Mouse (Mus musculus) liver, embryonic 15.5 days (tissue): ENCODE measurements around the gene Fgf10. TPM values are rescaled to one million over a fixed set of nuclear protein-coding genes. Genes with fewer than 3 reads are reported as not detected.

ENCODE experiments used
- ATAC-seq: fragments of 200-750 bp; cut with Nextera tagmentation; 2 replicates; pipeline ENCODE4 v1.8.0; 2017; ENCODE audit warnings: moderate number of reproducible peaks, mild to moderate bottlenecking, moderate library complexity; ENCODE audit not compliant: insufficient read depth
- H3K27ac ChIP-seq: fragments of 300-500 bp; sonication (generic); replicated peaks from 2 replicates; pipeline ENCODE4 v1.5.1; 2015; ENCODE audit warnings: mild to moderate bottlenecking, inconsistent platforms
- H3K27me3 ChIP-seq: fragments of 300-500 bp; sonication (generic); 2 replicates; pipeline ENCODE4 v1.6.1; 2015; ENCODE audit warnings: mild to moderate bottlenecking, inconsistent platforms
- H3K36me3 ChIP-seq: fragments of 300-500 bp; sonication (generic); replicated peaks from 2 replicates; pipeline ENCODE4 v1.6.1; 2015; ENCODE audit warnings: moderate library complexity, mild to moderate bottlenecking, inconsistent platforms
- H3K4me1 ChIP-seq: fragments of 300-500 bp; sonication (generic); replicated peaks from 2 replicates; pipeline ENCODE4 v1.6.1; 2015; ENCODE audit warnings: inconsistent platforms
- H3K4me2 ChIP-seq: fragments of 300-500 bp; sonication (generic); 2 replicates; pipeline ENCODE4 v1.6.1; 2015; ENCODE audit warnings: moderate library complexity, mild to moderate bottlenecking, inconsistent platforms
- H3K4me3 ChIP-seq: fragments of 300-500 bp; sonication (generic); replicated peaks from 2 replicates; pipeline ENCODE4 v1.5.1; 2015; ENCODE audit warnings: mild to moderate bottlenecking, inconsistent platforms
- H3K9ac ChIP-seq: fragments of 300-500 bp; sonication (generic); 2 replicates; pipeline ENCODE4 v1.6.1; 2015; ENCODE audit warnings: moderate library complexity, mild to moderate bottlenecking, inconsistent platforms
- H3K9me3 ChIP-seq: fragments of 300-500 bp; sonication (generic); replicated peaks from 2 replicates; pipeline ENCODE4 v1.6.1; 2016; ENCODE audit warnings: inconsistent platforms
- WGBS: fragments of 180-500 bp; shearing (Covaris S2); methylation state at CpG from one replicate; pipeline ENCODE4 v1.1.7; 2015; ENCODE audit warnings: mixed read lengths; ENCODE audit not compliant: insufficient replicate concordance; 5-methylcytosine and 5-hydroxymethylcytosine counted together
- polyA plus RNA-seq: library from polyadenylated mRNA; unstranded; fragments of >200 nt; fragmentation: Nextera tagmentation; extraction: Ambion mirVana; gene quantifications from 2 replicates; pipeline ENCODE4 v1.2.1, GENCODE M21; 2015

Gene Fgf10
- polyA plus RNA-seq, 1 experiment from 2014 or later, result 0.07 TPM

- Histone ChIP-seq H3K9me3 (no peaks in the 10 kb centered on the region), H3K4me2 (no peak overlapping the region), H3K4me1 (no peaks in the 10 kb centered on the region), H3K9ac (no peak overlapping the region), H3K27me3 (peaks cover 40% of the 10 kb centered on the region), H3K27ac (no peak overlapping the region), H3K4me3 (no peak overlapping the region), H3K36me3 (no peaks in the 10 kb centered on the region)
- no peak for ATAC-seq
- 45% methylated on average over 3 of the region's 3 CpGs for WGBS
These were observed 48.8 kb downstream of the Fgf10 start for GRCm38 (mm10) chr13:118718396-118718795.

DNA sequence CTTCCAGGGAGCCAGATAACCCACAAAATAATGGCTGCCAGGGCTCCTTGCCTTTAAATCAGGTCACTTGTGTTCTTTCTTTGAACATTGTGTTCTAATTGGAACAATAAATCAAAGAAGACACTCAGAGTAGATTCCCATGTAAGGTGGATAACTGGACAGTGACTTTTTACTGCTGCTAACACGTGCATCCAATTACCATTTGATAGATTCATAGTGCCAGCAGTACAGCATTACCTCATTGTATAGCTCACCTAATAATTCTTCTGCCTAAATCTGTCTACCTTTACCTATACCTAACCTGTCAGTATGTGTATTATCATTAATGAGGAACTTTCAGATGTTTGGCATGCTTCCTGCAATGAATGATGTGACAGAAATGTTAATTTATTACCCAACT is 52.1 kb downstream of the Fgf10 start:
- Histone ChIP-seq H3K4me1 (no peaks in the 10 kb centered on the region), H3K4me3 (no peak overlapping the region), H3K36me3 (no peaks in the 10 kb centered on the region), H3K4me2 (no peak overlapping the region), H3K27me3 (peaks cover 7% of the 10 kb centered on the region), H3K9me3 (no peaks in the 10 kb centered on the region), H3K27ac (no peak overlapping the region), H3K9ac (no peak overlapping the region)
- WGBS, result 36% methylated on average over 1 of the region's 1 CpGs
- ATAC-seq, result no peak

DNA sequence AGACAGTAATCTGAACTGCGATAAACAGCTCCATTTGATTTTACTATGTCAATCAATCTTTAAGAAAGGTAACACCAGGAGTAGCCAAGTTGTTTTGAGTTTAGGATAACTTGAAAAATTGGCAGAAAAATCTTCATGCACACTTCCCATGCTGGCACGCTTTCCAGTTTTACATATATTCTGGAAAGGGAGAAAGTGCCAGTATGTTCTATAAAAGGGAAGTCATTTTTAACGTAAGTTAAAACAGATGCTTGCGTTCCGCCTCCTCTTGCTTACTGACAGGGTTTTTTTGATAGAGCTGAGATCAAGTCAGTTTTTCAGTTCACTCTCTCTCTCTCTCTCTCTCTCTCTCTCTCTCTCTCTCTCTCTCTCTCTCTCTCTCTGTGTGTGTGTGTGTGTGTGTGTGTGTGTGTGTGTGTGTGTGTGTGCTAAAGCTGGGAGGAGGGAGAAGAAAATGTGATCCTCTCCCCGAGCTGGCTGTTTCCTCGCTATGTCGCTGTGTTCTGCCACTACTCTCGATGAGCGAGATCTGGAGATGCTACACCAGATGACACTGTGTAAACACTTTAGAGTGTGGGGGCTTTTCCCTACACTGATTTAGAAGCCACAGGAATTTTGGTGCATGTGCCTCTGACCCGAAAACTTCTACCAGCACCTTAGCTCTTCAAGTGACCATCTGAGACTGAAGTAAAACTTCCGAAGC is 62.4 kb downstream of the Fgf10 start:
- 55% methylated on average over 12 of the region's 12 CpGs for WGBS
- no peak for ATAC-seq
- Histone ChIP-seq H3K27me3 (no peaks in the 10 kb centered on the region), H3K36me3 (no peaks in the 10 kb centered on the region), H3K4me1 (no peaks in the 10 kb centered on the region), H3K4me2 (no peak overlapping the region), H3K27ac (no peak overlapping the region), H3K9me3 (no peaks in the 10 kb centered on the region), H3K9ac (no peak overlapping the region), H3K4me3 (no peak overlapping the region)

- Histone ChIP-seq H3K4me1 (no peaks in the 10 kb centered on the region), H3K9me3 (no peaks in the 10 kb centered on the region), H3K27ac (no peak overlapping the region), H3K4me3 (no peak overlapping the region), H3K27me3 (no peaks in the 10 kb centered on the region), H3K4me2 (no peak overlapping the region), H3K36me3 (no peaks in the 10 kb centered on the region), H3K9ac (no peak overlapping the region)
- 68% methylated on average over 2 of the region's 2 CpGs for WGBS
- ATAC-seq, result no peak
These were observed 70.3 kb downstream of the Fgf10 start for GRCm38 (mm10) chr13:118739854-118740411.

DNA sequence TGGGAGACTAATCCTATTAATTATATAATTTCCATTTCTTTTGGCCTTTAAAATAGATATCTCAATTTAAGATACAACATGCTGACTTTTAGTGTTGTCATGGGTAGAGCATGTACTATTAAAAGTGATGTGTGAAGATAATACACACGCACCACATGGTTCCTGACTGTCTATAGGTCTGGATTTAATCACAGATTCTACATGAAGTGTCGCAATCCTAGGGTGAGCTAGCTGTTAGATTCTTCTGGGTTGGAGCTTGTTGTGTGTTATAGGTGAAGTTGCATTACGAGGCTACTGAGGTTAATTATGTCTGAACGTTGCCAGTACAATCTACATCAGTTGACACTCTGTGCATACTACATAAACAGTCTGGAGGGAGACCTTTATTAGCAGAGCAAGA is 73.2 kb downstream of the Fgf10 start:
- WGBS, result 51% methylated on average over 4 of the region's 4 CpGs
- Histone ChIP-seq H3K4me1 (no peaks in the 10 kb centered on the region), H3K27me3 (no peaks in the 10 kb centered on the region), H3K9ac (no peak overlapping the region), H3K4me3 (no peak overlapping the region), H3K36me3 (no peaks in the 10 kb centered on the region), H3K4me2 (no peak overlapping the region), H3K9me3 (no peaks in the 10 kb centered on the region), H3K27ac (no peak overlapping the region)
- ATAC-seq, result no peak

GRCm38 (mm10) chr13:118744806-118745205 is 75.2 kb downstream of the Fgf10 start:
- WGBS, result 60% methylated on average over 7 of the region's 7 CpGs
- no peaks in the 10 kb centered on the region for H3K4me1 ChIP-seq
- H3K9ac ChIP-seq, result no peak overlapping the region
- no peaks in the 10 kb centered on the region for H3K36me3 ChIP-seq
- H3K27me3 ChIP-seq, result no peaks in the 10 kb centered on the region
- H3K4me2 ChIP-seq, result no peak overlapping the region
- no peak for ATAC-seq
- H3K9me3 ChIP-seq, result no peaks in the 10 kb centered on the region
- H3K4me3 ChIP-seq, result no peak overlapping the region
- H3K27ac ChIP-seq, result no peak overlapping the region

GRCm38 (mm10) chr13:118746427-118746826 is 76.8 kb downstream of the Fgf10 start:
- ATAC-seq, result no peak
- 70% methylated on average over 4 of the region's 4 CpGs for WGBS

DNA sequence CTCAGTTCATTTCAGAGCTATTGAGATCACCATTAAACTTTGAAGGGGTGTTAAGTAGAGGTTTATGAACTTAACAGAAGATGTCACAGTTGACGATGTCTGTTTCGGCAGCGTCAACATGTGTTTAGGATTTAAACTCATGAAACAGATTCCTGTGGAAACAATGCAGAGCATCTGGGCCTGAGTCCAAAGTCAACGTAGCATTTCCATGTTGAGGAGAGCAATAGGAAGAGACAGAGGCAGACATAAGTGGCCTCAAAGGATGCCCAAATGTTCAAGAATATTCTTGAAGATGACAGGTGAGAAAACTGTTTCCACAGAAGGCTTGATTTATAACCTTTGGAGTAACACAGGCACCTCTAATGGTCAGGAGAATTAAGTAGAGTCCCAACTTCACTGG is 84.4 kb downstream of the Fgf10 start:
- H3K4me2 ChIP-seq, result no peak overlapping the region
- H3K36me3 ChIP-seq, result no peaks in the 10 kb centered on the region
- no peaks in the 10 kb centered on the region for H3K9me3 ChIP-seq
- no peak for ATAC-seq
- no peaks in the 10 kb centered on the region for H3K27me3 ChIP-seq
- H3K9ac ChIP-seq, result no peak overlapping the region
- 72% methylated on average over 4 of the region's 4 CpGs for WGBS
- no peaks in the 10 kb centered on the region for H3K4me1 ChIP-seq
- no peak overlapping the region for H3K4me3 ChIP-seq
- no peak overlapping the region for H3K27ac ChIP-seq

More at GRCm38 (mm10) chr13:118746427-118746826, 76.8 kb downstream of the Fgf10 start:
- H3K9ac ChIP-seq, result no peak overlapping the region
- H3K9me3 ChIP-seq, result no peaks in the 10 kb centered on the region
- no peak overlapping the region for H3K27ac ChIP-seq
- H3K4me3 ChIP-seq, result no peak overlapping the region
- no peaks in the 10 kb centered on the region for H3K27me3 ChIP-seq
- no peaks in the 10 kb centered on the region for H3K36me3 ChIP-seq
- no peaks in the 10 kb centered on the region for H3K4me1 ChIP-seq
- H3K4me2 ChIP-seq, result no peak overlapping the region

GRCm38 (mm10) chr13:118759021-118759420 is 89.4 kb downstream of the Fgf10 start:
- H3K4me2 ChIP-seq, result no peak overlapping the region
- WGBS, result 15% methylated on average over 2 of the region's 2 CpGs
- no peak overlapping the region for H3K27ac ChIP-seq
- no peaks in the 10 kb centered on the region for H3K4me1 ChIP-seq
- no peaks in the 10 kb centered on the region for H3K36me3 ChIP-seq
- H3K4me3 ChIP-seq, result no peak overlapping the region
- no peaks in the 10 kb centered on the region for H3K27me3 ChIP-seq
- ATAC-seq, result no peak
- no peaks in the 10 kb centered on the region for H3K9me3 ChIP-seq
- H3K9ac ChIP-seq, result no peak overlapping the region

DNA sequence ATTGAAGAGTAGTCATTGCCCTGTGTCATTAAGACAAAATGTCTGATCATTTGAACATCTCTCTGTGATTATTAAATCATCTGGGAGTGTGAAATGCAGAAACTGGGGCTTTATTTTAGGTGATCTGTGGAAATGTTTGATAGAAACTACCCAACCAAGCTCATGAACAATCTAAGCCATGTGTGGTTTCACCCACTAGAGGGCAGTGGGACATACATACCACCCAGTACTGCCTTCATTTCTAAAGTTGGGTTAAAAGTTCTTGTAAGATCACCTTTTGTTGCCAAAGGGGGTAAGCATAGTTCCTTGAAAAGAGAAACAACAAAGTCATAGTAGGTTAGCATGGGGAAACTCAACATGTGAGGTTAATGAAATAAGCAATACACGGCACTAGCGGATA is 93.4 kb downstream of the Fgf10 start:
- no peak overlapping the region for H3K9ac ChIP-seq
- ATAC-seq, result no peak
- no peak overlapping the region for H3K4me2 ChIP-seq
- no peaks in the 10 kb centered on the region for H3K9me3 ChIP-seq
- no peak overlapping the region for H3K27ac ChIP-seq
- H3K27me3 ChIP-seq, result no peaks in the 10 kb centered on the region
- H3K4me1 ChIP-seq, result no peaks in the 10 kb centered on the region
- 71% methylated on average over 2 of the region's 2 CpGs for WGBS
- H3K36me3 ChIP-seq, result no peaks in the 10 kb centered on the region
- H3K4me3 ChIP-seq, result no peak overlapping the region

GRCm38 (mm10) chr13:118772188-118772587 is 102.6 kb downstream of the Fgf10 start:
- no peaks in the 10 kb centered on the region for H3K36me3 ChIP-seq
- no peak for ATAC-seq
- H3K4me3 ChIP-seq, result no peak overlapping the region
- H3K4me2 ChIP-seq, result no peak overlapping the region
- no peaks in the 10 kb centered on the region for H3K9me3 ChIP-seq
- no peak overlapping the region for H3K27ac ChIP-seq
- H3K27me3 ChIP-seq, result no peaks in the 10 kb centered on the region
- H3K9ac ChIP-seq, result no peak overlapping the region
- no peaks in the 10 kb centered on the region for H3K4me1 ChIP-seq

DNA sequence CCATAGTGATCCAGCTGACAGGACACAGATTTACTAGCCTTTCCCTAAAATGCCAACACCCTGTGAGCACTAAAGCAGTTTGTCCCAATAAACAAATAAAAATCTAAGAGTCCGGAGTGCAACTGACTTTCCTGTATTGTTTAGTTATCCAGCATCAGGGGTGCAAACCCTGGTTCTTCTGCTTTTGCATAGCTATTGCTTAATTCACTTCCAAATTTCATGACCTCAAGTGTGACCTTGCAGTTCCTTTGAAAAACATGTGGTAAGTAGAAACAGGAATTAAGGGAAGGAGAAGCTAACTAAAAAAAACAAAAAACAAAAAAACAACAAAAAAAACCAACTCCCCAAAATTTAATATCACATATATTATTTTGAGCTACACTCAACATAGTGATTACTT is 105.6 kb downstream of the Fgf10 start:
- no peaks in the 10 kb centered on the region for H3K9me3 ChIP-seq
- H3K27ac ChIP-seq, result no peak overlapping the region
- H3K36me3 ChIP-seq, result no peaks in the 10 kb centered on the region
- no peaks in the 10 kb centered on the region for H3K4me1 ChIP-seq
- no peak for ATAC-seq
- no peak overlapping the region for H3K4me3 ChIP-seq
- no peak overlapping the region for H3K9ac ChIP-seq
- no peaks in the 10 kb centered on the region for H3K27me3 ChIP-seq
- no peak overlapping the region for H3K4me2 ChIP-seq
- WGBS, result 30% methylated on average over 1 of the region's 1 CpGs
